Mouse (Mus musculus): ENCODE data around the gene Pik3cb.

- TF ChIP-seq GATA1 (IDR thresholded peaks at IDR 0.05; ENCODE audit: borderline replicate concordance, low read length) (no peak), CTCF (IDR thresholded peaks at IDR 0.05; ENCODE audit: low read depth, low read length) (no peak), POLR2AphosphoS5 (IDR thresholded peaks at IDR 0.05; ENCODE audit: insufficient replicate concordance, low read depth, low read length) (no peak), TAL1 (conservative IDR thresholded peaks at IDR 0.05; ENCODE audit: low read depth, low read length) (no peak), GATA2 (IDR thresholded peaks at IDR 0.05; ENCODE audit: borderline replicate concordance, low read depth, low read length) (no peak)
Observed at GRCm38 (mm10) chr9:99111085-99111484, 29.3 kb downstream of the Pik3cb start.
